Mouse (Mus musculus): ENCODE measurements at regions not wholly inside any gene's neighbourhood (a gene's known extent, or its start where the extent isn't known, plus 50 kb on each side); places are given as distances from the start of the nearest gene placed in this dataset.

DNA sequence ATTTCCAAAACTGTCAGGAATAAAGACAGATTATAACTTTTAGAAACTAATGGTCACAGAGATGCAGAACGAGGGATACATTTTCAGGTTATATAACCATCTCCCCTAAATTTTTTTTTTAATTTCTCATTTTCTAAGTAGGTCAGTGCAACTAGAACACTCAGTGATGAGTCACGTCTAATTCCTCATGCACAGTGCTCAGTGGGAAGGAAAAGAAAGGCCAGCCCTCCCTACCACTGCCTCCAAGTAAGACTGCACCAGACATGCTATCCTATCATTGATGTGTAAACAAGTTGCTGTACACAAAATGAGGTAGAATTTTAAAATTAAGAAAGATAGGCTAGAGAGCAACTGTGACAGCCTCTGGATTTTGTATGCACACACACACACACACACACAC is 724.2 kb upstream of the Auts2 start:
- H3K9ac ChIP-seq = no peak overlapping the region
- WGBS = 72% methylated on average over 2 of the region's 2 CpGs

DNA sequence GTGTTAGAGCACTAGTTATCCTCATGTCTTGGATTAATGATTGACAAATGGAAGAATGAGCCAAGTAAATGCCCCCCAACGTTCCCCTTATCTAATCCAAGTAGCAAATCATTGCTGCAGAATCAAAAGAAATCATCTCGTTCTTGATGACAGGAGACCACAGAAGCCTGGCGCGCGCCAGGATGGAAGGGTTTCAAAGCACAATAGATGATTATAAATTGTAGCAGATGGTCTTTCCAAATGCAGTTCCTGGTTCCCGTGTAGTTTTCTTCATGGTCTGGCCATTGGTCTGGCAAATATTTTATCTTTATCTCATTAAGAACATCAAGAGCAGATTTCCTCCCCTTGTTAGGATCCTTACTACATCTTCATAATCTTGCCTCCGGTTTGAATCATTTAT is 721.8 kb upstream of the Auts2 start:
- no peaks in the 10 kb centered on the region for H3K36me3 ChIP-seq
- H3K4me1 ChIP-seq (replicated peaks) = 0 out of 2 replicates have a peak, but pooled peaks cover 3% of the 10 kb centered on the region
- no peaks in the 10 kb centered on the region for H3K9me3 ChIP-seq
- H3K4me2 ChIP-seq = no peak overlapping the region
- ATAC-seq (ENCODE audit: low FRiP score) = no peak
- no peak overlapping the region for H3K27ac ChIP-seq
- H3K27me3 ChIP-seq = no peaks in the 10 kb centered on the region
- 61% methylated on average over 7 of the region's 7 CpGs for WGBS
- no peak overlapping the region for H3K9ac ChIP-seq
- H3K4me3 ChIP-seq = no peak overlapping the region

More for the DNA sequence above, 724.2 kb upstream of the Auts2 start:
- H3K27ac ChIP-seq = no peak overlapping the region
- H3K4me1 ChIP-seq (replicated peaks) = 0 out of 2 replicates have a peak, but pooled peaks cover 3% of the 10 kb centered on the region
- H3K4me2 ChIP-seq = no peak overlapping the region
- ATAC-seq (ENCODE audit: low FRiP score) = no peak
- H3K9me3 ChIP-seq = no peaks in the 10 kb centered on the region
- no peak overlapping the region for H3K4me3 ChIP-seq
- no peaks in the 10 kb centered on the region for H3K36me3 ChIP-seq
- no peaks in the 10 kb centered on the region for H3K27me3 ChIP-seq

DNA sequence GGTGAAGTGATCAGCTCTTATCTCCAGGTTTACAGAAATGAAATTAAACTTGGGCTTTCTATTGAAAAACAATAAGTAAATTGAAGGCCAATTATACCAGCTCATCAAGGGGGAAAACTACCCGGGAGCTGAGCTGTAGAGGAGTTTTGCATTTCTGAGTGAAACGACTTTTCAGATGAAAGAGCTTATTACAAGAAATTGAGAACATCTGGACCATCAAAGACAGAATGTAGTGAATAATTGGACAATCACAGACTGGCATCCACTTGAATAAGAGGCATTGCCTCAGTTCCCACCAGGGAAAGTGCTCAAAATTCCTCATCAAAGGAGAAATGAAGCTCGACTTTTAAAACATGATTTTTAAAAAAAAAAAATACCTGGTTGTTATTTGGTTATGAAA is 675.7 kb upstream of the Auts2 start:
- 71% methylated on average over 3 of the region's 3 CpGs for WGBS
- Histone ChIP-seq H3K36me3 (no peaks in the 10 kb centered on the region), H3K27me3 (no peaks in the 10 kb centered on the region), H3K9ac (no peak overlapping the region), H3K27ac (no peak overlapping the region), H3K4me3 (no peak overlapping the region), H3K4me1 (replicated peaks) (no peaks in the 10 kb centered on the region), H3K9me3 (no peaks in the 10 kb centered on the region), H3K4me2 (no peak overlapping the region)
- ATAC-seq (ENCODE audit: low FRiP score) = no peak

DNA sequence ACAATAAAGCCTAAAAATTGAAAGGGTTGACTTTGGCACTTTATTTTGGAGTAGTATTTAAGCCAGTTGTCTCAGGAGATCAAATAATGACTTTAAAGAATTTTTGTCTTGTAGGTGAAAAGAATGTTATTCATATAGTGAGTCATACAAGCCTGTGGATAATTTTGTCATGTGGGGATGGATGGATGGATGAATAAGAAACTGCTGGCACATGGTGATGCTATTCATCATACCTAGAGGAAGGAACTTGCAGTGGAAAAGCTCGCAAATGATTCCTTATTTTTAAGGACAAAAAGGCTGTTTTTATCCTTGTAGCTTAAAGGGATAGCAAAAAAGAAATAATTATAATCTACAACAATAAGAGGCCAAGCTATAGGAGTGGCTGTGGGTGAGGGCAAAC is 655.4 kb upstream of the Auts2 start:
- Histone ChIP-seq H3K9me3 (no peaks in the 10 kb centered on the region), H3K27me3 (no peaks in the 10 kb centered on the region), H3K27ac (no peak overlapping the region), H3K4me3 (no peak overlapping the region), H3K4me1 (replicated peaks) (no peaks in the 10 kb centered on the region), H3K36me3 (no peaks in the 10 kb centered on the region), H3K9ac (no peak overlapping the region), H3K4me2 (no peak overlapping the region)
- no peak for ATAC-seq (ENCODE audit: low FRiP score)
- 86% methylated on average over 1 of the region's 1 CpGs for WGBS

DNA sequence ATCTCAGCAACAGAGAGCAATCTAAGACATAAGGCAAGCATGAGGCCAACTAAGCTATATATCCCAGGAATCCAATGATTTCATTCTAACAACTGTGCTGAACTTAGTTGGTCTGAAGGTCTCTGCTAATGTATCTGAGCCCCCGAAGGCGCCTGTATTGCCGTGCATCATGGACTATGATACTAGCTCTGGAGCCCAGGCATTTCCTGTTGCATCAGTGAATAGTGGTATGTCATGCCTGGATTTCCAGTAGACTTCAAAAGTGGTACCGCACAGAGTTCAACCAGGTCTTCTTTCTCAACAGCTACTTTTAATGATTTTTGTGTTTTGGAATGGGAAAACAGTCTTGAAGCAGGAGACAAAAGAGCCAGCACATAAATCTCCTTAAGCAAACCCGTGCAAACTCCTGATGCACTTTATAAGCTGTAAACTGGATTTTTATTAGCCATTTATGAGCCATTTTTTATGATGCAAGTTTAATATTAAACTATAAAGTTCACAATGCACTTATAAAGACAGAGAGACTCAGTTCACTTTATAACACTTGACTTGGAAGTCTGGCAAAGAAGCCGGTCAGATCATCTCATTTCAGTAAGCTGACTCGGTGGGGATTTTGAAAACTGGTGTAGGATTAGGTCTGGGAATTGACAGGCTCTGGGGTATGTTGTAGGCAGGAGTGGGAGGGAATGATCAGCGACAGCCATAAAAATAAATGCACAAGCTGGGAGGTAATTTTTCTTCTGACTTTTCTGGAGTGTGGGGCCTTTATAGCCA is 646.8 kb upstream of the Auts2 start:
- H3K27ac ChIP-seq = no peak overlapping the region
- no peak overlapping the region for H3K9ac ChIP-seq
- ATAC-seq (ENCODE audit: low FRiP score) = no peak
- no peaks in the 10 kb centered on the region for H3K4me1 ChIP-seq (replicated peaks)
- H3K9me3 ChIP-seq = no peaks in the 10 kb centered on the region
- WGBS = 89% methylated on average over 8 of the region's 8 CpGs
- H3K36me3 ChIP-seq = no peaks in the 10 kb centered on the region
- H3K4me3 ChIP-seq = no peak overlapping the region
- no peaks in the 10 kb centered on the region for H3K27me3 ChIP-seq
- no peak overlapping the region for H3K4me2 ChIP-seq

DNA sequence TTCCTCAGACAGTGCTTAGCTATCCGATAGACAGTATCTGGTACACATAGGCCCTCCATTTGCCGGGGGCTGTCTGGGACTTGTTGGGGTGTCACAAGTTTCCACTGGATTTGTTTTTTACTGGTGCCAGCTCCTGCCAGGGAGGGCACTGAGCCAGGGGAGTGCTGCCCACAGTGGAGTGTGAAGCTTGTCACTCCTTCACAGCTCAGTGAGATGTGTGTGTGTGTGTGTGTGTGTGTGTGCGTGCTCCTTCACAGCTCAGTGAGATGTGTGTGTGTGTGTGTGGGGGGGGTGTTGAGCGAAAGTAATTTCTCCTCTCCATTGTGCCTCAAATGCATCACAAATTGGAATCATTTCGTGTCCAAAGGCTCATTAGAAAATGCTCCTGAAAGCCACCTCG is 632.5 kb upstream of the Auts2 start:
- Histone ChIP-seq H3K4me2 (no peak overlapping the region), H3K9me3 (no peaks in the 10 kb centered on the region), H3K9ac (no peak overlapping the region), H3K27me3 (no peaks in the 10 kb centered on the region), H3K36me3 (no peaks in the 10 kb centered on the region), H3K27ac (no peak overlapping the region), H3K4me3 (no peak overlapping the region), H3K4me1 (replicated peaks) (peaks cover 12% of the 10 kb centered on the region; the same call in 1 of the 2 replicates)
- no peak for ATAC-seq (ENCODE audit: low FRiP score)
- WGBS = 90% methylated on average over 6 of the region's 6 CpGs

DNA sequence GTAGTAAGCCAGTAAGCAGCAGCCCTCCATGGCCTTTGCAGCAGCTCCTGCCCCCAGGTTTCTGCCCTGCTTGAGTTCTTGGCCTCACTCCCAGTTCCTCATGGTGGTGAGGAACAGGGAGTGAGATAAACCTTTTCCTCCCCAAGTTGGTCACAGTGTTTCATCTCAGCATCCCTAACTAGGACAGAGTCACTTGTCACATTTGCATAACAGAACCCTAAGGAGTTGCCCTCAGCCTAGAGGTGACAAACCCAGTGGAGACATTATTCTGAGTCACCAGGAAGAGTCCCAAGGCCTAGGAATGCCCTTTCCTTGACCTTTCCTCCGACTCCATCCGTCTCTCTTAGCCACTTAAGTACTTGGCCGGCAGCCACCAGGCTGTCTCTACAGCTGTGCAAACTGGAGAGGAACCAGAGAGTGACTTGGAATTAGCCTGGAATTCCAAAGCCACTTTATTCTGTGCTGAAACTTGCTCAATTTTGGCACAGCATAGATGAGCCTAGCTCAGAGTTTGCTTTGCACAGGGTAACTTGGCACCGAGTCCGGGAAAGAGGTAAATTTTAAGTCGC is 630.1 kb upstream of the Auts2 start:
- H3K4me3 ChIP-seq = no peak overlapping the region
- peaks cover 12% of the 10 kb centered on the region; the same call in 1 of the 2 replicates for H3K4me1 ChIP-seq (replicated peaks)
- no peak overlapping the region for H3K4me2 ChIP-seq
- H3K9me3 ChIP-seq = no peaks in the 10 kb centered on the region
- H3K27me3 ChIP-seq = no peaks in the 10 kb centered on the region
- 41% methylated on average over 6 of the region's 6 CpGs for WGBS
- H3K9ac ChIP-seq = no peak overlapping the region
- no peaks in the 10 kb centered on the region for H3K36me3 ChIP-seq
- no peak overlapping the region for H3K27ac ChIP-seq
- no peak for ATAC-seq (ENCODE audit: low FRiP score)

DNA sequence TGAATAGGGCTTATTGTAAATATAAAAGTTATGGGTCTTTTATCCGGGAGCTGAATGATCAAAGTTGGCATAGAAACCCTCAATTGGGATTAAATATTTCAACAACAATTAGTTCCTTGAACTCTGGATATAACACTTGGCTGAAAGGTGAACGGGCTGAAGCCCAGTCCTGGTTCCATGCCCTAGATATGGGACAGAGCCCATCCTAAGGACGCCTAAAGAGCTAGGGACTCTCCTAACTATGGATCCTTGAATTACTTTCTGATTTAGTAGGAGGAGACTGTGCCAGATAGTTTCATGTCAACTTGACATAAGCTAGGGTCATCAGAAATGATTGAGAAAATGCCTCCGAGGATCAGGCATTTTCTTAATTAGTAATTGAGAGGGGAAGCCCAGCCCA is 629.5 kb upstream of the Auts2 start:
- no peaks in the 10 kb centered on the region for H3K36me3 ChIP-seq
- no peak for ATAC-seq (ENCODE audit: low FRiP score)
- H3K4me2 ChIP-seq = no peak overlapping the region
- H3K4me1 ChIP-seq (replicated peaks) = peaks cover 14% of the 10 kb centered on the region; the same call in 1 of the 2 replicates
- H3K9me3 ChIP-seq = no peaks in the 10 kb centered on the region
- WGBS = 87% methylated on average over 4 of the region's 4 CpGs
- H3K27ac ChIP-seq = no peak overlapping the region
- H3K9ac ChIP-seq = no peak overlapping the region
- no peak overlapping the region for H3K4me3 ChIP-seq
- H3K27me3 ChIP-seq = no peaks in the 10 kb centered on the region

DNA sequence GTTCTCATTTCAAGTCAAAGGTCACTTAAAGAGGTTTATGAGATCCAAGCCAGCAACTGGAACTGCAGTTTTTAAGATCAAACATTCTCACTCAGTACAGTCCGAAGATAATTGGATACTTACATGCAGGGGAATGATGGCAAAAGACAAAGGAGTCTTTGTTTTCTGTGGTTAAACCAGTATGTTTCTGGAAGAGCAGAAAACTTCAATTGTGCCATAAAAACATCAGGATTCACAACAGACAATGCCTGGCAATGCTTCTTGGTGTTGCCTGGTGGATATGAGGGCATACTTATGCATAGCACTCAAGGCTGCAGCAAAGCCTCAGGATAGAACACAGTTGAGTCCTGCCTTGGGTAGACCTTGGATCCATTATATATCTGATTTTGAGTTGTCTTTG is 628.1 kb upstream of the Auts2 start:
- H3K4me3 ChIP-seq = no peak overlapping the region
- no peak overlapping the region for H3K9ac ChIP-seq
- H3K27ac ChIP-seq = no peak overlapping the region
- WGBS = 41% methylated on average over 1 of the region's 1 CpGs
- H3K27me3 ChIP-seq = no peaks in the 10 kb centered on the region
- H3K36me3 ChIP-seq = no peaks in the 10 kb centered on the region
- ATAC-seq (ENCODE audit: low FRiP score) = no peak
- peaks cover 23% of the 10 kb centered on the region; the same call in 1 of the 2 replicates for H3K4me1 ChIP-seq (replicated peaks)
- no peaks in the 10 kb centered on the region for H3K9me3 ChIP-seq
- H3K4me2 ChIP-seq = no peak overlapping the region

DNA sequence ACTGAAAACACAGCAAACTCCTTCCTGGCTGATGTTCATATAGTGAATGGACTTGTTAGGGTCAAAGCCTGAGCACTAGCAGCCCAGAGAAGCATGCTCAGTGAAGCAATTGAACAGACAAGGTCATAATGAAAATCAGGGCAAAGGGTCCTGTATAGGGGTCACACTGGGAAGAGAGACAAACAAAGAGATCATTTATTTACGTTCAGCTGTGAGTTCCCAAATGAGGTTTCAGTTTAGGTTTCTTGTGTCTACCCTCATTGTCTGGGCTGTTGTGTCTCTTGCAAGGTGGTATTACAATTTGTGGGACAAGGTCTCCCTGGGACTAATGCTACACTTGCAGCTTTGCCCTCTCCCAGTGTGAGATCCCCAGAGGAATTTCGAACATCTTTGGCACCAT is 624.4 kb upstream of the Auts2 start:
- Histone ChIP-seq H3K27me3 (no peaks in the 10 kb centered on the region), H3K36me3 (no peaks in the 10 kb centered on the region), H3K27ac (no peak overlapping the region), H3K4me1 (replicated peaks) (peaks cover 15% of the 10 kb centered on the region), H3K4me2 (no peak overlapping the region), H3K9ac (no peak overlapping the region), H3K9me3 (no peaks in the 10 kb centered on the region), H3K4me3 (no peak overlapping the region)
- 29% methylated on average over 2 of the region's 2 CpGs for WGBS
- no peak for ATAC-seq (ENCODE audit: low FRiP score)

DNA sequence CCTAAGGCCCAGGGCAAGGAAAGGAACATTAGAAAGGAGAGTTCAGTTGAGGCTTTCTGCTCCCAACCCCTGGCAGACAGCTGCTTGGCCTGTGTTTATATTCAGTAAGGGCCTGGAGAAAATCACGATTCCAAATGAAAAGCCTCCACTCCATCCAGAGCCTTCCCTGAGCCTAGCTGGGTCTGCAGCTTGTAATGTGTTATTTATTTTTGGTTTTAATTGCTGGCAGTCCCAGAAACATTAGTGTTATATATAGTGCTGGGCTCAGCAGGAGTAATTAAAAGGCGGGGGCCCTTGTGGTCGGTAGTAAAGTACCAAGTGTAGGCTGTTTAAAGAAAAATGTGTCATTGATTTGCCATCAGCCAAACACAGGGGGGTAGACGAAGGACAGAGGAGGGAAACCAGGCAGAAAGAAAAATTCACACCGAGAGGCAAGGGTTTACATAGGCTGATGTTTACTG is 623.9 kb upstream of the Auts2 start:
- H3K9ac ChIP-seq = no peak overlapping the region
- no peaks in the 10 kb centered on the region for H3K36me3 ChIP-seq
- no peak overlapping the region for H3K4me2 ChIP-seq
- peaks cover 15% of the 10 kb centered on the region for H3K4me1 ChIP-seq (replicated peaks)
- no peaks in the 10 kb centered on the region for H3K9me3 ChIP-seq
- H3K4me3 ChIP-seq = no peak overlapping the region
- 31% methylated on average over 5 of the region's 5 CpGs for WGBS
- H3K27me3 ChIP-seq = no peaks in the 10 kb centered on the region
- no peak for ATAC-seq (ENCODE audit: low FRiP score)
- H3K27ac ChIP-seq = no peak overlapping the region

DNA sequence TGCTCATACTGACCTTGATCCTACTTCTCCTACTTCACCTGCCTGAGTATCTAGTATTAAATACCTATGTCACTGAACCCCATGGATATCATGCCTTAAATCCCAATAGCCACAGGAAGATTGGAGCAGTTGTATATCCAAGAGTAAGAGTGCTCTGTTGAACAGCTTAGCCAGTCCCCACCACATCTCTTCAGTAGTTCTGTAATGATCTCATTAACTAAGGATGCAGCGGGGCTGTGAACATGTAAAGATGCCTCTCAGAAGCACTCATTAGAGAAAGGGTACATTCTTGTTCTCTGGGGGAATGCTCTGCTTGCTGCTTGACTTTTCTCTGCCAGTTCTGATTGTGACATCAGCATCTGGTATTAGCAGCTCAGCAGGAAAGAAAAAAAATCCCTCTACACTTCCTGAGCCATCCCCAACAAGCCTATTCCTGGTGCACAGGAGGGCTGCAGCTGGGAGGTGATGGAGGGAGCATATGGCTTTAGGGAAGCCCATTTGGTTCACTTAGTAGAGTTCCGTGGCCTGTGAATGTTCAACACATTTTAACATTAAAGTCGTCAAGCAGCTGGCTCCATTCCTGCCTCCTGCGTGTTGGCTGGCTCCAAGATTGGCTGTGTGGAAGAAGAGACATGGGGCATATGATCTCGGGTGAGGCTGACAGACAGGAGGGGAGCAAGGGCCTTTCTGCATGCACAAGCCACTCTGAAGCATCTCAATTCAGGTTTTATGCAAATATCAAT is 613.1 kb upstream of the Auts2 start:
- 0 out of 2 replicates have a peak, but pooled peaks cover 3% of the 10 kb centered on the region for H3K9me3 ChIP-seq
- no peak overlapping the region for H3K4me2 ChIP-seq
- 37% methylated on average over 5 of the region's 5 CpGs for WGBS
- no peaks in the 10 kb centered on the region for H3K27me3 ChIP-seq
- no peaks in the 10 kb centered on the region for H3K36me3 ChIP-seq
- ATAC-seq (ENCODE audit: low FRiP score) = no peak
- H3K4me1 ChIP-seq (replicated peaks) = peaks cover 8% of the 10 kb centered on the region
- H3K4me3 ChIP-seq = no peak overlapping the region
- H3K27ac ChIP-seq = no peak overlapping the region
- no peak overlapping the region for H3K9ac ChIP-seq

Data from hindbrain, embryonic 13.5 days (tissue).